Mouse (Mus musculus): ENCODE results near the gene Arhgef15. TPM values are rescaled to one million over a fixed set of nuclear protein-coding genes. Genes with fewer than 3 reads are reported as not detected.

Arhgef15 gene
- total RNA-seq, 2 experiments from 2014 or later: 20.4 to 24.0 TPM

DNA sequence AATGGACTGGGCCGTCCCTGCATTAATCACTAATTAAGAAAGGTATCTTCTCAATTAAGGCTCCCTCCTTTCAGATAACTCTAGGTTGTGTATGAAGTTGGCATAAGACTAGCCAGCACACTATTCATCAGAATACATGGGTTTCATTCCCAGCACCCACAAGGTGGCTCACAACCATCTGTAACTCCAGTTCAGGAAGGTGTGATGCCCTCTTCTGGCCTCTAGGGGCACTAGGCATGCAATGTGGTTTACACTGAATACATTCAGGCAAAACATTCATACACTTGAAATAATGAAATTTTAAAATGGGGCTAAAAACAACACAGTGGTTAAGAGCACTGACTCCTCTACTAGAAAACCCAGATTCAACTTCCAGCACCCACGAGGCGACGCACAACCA is 60.2 kb downstream of the Arhgef15 start:
- DNase-seq (ENCODE audit: low spot score in 2 of 2): peak; percentile 21 to 32

DNA sequence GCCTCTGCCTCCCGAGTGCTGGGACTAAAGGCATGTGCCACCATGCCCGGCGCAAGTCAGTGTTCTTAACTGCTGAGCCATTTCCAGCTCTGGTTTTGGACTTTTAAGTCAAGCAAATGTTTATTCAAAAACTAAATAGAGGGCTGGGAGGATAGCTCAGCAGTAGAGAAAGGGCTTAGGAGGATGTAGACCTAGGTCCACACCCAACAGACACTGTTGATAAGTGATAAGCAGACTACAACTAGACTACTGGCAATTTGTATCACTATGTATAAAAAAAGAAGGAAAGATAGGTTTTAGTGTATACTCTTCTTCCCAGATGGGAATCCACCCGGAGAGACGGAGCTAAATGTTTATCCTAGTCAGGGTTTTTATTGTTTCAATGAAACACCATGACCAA is 61.0 kb downstream of the Arhgef15 start:
- no peak for DNase-seq (ENCODE audit: low spot score in 2 of 2)

DNA sequence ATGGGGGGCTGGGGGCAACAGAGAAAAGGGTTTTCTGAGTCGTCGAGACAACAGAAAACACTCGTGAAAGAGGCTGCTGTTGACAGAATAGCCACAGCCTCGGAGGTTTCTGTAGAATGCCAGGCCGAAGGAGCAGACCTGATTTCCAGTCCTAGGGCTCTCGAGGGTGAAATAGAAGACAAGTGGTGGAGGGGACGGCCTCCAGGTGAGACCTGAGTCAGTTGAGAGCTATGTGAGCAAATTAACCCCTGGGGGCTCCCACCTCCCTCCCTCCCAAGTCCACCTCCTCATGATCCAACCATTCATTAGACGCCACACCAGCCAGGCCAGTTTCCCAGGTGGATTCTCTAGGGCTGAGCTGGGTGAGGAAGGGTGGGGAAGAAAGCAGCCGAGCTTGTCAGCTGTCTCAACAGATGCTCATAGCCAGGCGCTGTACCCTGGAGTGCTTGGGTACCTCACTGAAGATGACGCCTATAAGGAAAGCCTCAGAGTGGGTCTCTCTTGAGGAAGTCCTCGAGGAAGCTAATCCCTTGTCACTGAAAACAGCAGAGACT is 63.3 kb downstream of the Arhgef15 start:
- DNase-seq (ENCODE audit: low spot score in 2 of 2): no peak

Small RNAs within 50 kb of the gene (microRNA-seq; reads per million reads assigned to microRNA genes)
- gene Mir3062: 1.5 reads per million in 2 experiments

Other genes with a start within 250 kb of the Arhgef15 start
- 100 to 1,000 TPM; 110 to 127 TPM for gene Ndel1, start 85.6 kb downstream of the Arhgef15 start, total RNA-seq (2021)
- not detected for gene Rnf222, start 68.9 kb downstream of the Arhgef15 start, total RNA-seq (2021)
- gene Rpl26, start 55.9 kb downstream of the Arhgef15 start, total RNA-seq (2021): 100 to 1,000 TPM; 894 to 903 TPM
- gene Odf4, start 30.4 kb downstream of the Arhgef15 start, total RNA-seq (2021): not detected
- 1 to 10 TPM; 5.6 to 6.7 TPM for gene Slc25a35, start 10.7 kb upstream of the Arhgef15 start, total RNA-seq (2021)
- gene Rangrf, start 17.7 kb upstream of the Arhgef15 start, total RNA-seq (2021): 10 to 100 TPM; 17.8 to 18.2 TPM
- gene Pfas, start 51.0 kb upstream of the Arhgef15 start, total RNA-seq (2021): 10 to 100 TPM; 26.1 to 26.2 TPM
- gene Ctc1, start 58.4 kb upstream of the Arhgef15 start, total RNA-seq (2021): 10 to 100 TPM; 37.8 to 46.0 TPM
- gene Aurkb, start 88.2 kb upstream of the Arhgef15 start, total RNA-seq (2021): under 1 TPM in 1 of 2 experiments, not detected in 1; 0.30 TPM
- 10 to 100 TPM; 35.2 to 38.0 TPM for gene Borcs6, start 102.2 kb upstream of the Arhgef15 start, total RNA-seq (2021)
- 10 to 100 TPM; 23.6 to 26.8 TPM for gene Tmem107, start 113.3 kb upstream of the Arhgef15 start, total RNA-seq (2021)
- 1,000 to 10,000 TPM; 1,053 to 1,091 TPM for gene Vamp2, start 131.0 kb upstream of the Arhgef15 start, total RNA-seq (2021)
- gene Per1, start 137.7 kb upstream of the Arhgef15 start, total RNA-seq (2021): 100 to 1,000 TPM; 129 to 133 TPM
- under 1 TPM; 0.42 to 0.79 TPM for gene Hes7, start 162.9 kb upstream of the Arhgef15 start, total RNA-seq (2021)
- gene 9130213A22Rik, start 165.1 kb upstream of the Arhgef15 start, total RNA-seq (2021): under 1 TPM; 0.53 to 0.98 TPM
- gene Aloxe3, start 168.4 kb upstream of the Arhgef15 start, total RNA-seq (2021): 1 to 10 TPM; 4.4 to 6.8 TPM
- gene Alox12b, start 199.5 kb upstream of the Arhgef15 start, total RNA-seq (2021): 10 to 100 TPM in 1 of 2 experiments, 1 to 10 TPM in 1; 9.8 to 13.7 TPM
- gene Alox8, start 240.4 kb upstream of the Arhgef15 start, total RNA-seq (2021): 10 to 100 TPM; 10.2 to 11.7 TPM

Measured in left cerebral cortex, adult 18-20 months (tissue).